Mouse (Mus musculus): ENCODE data around the gene Agpat1.
A peak's percentile ranks its signal among the peaks of the same experiment; 100 is the strongest.

Agpat1 gene

GRCm38 (mm10) chr17:34606186-34607039, 2.4 kb downstream of the Agpat1 start:
- no peak for DNase-seq (ENCODE audit: low spot score in 2 of 2)

DNA sequence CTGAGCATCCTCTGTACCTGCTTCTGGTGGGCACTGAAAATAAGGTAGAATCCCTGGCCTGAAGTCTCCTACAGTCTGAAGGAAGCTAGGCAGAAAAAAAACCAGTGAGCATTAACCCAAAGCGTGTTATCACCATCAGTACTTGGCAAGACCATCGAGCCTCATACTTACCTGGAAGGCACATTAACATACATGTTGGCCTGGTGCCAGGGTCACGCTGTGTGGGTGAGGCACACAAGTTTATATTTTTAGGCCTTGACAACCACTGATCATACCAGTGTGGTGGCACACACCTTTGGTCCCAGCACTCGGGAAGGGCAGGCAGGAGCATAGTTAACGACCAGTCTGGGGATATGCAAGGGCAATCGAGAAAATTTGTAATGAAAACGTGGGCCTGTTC, 3.9 kb downstream of the Agpat1 start:
- DNase-seq (ENCODE audit: low spot score in 2 of 2), result no peak

DNA sequence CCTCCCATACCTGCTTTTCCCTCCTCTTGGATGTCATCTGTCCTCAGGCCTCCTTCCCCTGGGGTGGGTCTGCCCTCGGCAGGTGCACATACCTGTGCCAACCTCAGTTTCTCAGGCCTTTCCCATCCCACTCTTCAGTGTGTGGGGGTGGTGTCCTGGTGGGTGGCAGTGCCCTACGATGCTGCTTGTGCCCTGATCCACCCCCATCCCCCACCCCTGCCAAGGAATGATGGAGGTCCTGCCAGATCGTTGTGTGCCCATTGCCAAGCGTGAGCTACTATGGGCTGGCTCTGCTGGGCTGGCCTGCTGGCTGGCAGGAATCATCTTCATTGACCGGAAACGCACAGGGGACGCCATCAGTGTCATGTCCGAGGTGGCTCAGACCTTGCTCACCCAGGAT, 7.0 kb downstream of the Agpat1 start:
- no peak for DNase-seq (ENCODE audit: low spot score in 2 of 2)

DNA sequence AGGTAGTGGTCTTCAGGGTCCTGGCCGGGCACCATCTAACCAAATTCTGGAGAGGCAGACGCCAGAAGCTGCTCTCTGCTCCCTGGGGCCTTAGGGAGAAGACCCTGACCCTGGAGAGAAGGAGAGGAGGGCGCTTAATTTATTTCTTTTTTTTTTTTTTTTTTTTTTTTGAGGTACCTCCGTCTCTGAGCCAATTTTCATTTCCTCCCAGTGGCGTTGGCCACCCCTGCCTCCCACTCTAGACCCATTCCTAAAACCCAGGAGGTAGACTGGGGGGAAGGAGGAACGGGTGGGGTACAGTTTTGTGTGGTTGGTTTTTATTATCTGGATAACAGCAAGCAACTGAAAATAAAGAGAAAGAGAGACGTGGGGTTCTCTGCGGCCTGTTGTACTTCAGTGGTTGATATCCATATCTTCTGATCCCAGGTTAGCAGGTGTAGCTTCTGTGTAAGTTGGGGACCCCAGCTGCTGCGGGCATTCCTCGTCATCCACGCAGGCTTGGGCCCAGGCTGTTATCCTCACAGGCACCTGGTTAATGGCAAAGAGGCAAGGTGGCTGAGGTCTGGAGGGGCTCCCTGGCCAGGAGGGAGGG, 9.1 kb downstream of the Agpat1 start:
- DNase-seq (ENCODE audit: low spot score in 2 of 2), result no peak

DNA sequence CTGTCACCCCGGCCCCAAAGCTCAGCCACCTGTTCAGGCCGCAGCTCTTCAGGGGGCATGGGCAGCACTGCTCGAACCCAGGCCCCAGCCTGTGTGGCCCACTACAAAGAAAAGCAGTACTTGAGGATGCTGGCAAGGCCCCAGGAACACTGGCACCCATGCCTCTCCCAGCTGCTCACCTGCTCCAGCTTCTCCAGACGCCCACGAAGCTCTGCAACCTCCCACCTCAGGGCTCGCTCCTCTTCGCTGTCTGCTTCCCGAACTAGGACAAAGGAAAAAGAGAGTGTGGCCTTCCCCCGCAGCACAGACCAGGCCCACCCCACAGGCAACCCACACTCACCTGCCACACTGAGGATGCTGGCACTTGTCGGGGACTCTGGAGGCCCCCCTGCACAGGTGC, 9.8 kb downstream of the Agpat1 start:
- DNase-seq (ENCODE audit: low spot score in 2 of 2), result no peak

GRCm38 (mm10) chr17:34615871-34616270, 11.8 kb downstream of the Agpat1 start, which contains the start of gene Egfl8:
TSS of gene Egfl8 (minus strand) at chr17:34615971.
- DNase-seq (ENCODE audit: low spot score in 2 of 2), result no peak

DNA sequence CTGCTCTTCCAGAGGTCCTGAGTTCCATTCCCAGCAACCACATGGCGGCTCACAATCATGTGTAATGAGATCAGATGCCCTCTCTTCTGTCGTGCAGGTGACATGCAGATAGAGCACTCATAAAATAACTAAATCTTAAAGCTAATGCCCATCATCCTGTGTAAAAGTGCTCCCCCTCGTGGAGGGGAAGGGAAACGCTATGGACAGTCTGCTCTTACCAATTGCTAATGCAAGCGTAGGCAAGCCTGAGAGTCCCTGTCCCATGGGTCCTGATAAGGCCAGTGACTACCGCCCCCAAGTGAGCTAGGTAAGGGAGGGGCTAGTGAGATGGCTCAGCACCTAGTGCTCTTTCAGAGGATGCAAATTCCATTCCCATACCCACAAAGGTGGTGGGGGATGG, 14.9 kb downstream of the Agpat1 start:
- peak; percentile 64 to 76 for DNase-seq (ENCODE audit: low spot score in 2 of 2)

GRCm38 (mm10) chr17:34621006-34621405, 16.9 kb downstream of the Agpat1 start:
- no peak for DNase-seq (ENCODE audit: low spot score in 2 of 2)

DNA sequence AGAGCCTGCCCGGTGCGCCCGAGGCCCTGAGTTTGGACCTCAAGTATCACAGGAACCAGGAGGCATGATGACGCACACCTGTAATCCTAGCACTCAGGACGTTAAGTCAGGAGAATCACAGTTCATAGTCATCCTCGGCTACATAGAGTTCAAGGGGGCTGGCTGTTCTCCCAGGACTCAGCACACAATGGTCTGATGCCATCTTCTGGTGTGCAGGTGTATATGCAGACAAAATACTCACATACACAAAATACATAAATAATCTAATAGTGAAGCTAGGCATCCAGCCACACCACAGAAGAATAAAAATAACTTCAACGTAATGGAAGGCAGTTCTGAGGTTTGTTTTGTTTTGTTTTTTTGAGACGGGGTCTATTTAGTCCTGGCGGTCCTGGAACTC, 19.1 kb downstream of the Agpat1 start:
- no peak for DNase-seq (ENCODE audit: low spot score in 2 of 2)

DNA sequence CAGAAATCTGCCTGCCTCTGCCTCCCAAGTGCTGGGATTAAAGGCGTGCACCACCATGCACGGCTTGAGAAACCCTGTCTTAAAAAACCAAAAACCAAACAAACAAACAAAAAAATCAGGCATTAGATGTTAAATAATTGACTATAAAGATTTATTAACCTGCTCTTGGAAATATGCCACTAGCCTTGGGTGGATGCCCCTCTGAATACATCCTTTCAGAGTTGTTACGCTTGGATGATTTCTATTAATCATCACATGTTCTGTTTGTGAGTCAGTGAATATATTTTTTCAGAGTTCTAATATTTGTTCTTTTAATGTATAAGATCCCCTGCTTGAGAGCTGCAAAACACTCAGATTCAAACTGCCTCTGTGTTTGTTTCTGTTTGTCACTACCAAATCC, 20.9 kb downstream of the Agpat1 start:
- no peak for DNase-seq (ENCODE audit: low spot score in 2 of 2)

DNA sequence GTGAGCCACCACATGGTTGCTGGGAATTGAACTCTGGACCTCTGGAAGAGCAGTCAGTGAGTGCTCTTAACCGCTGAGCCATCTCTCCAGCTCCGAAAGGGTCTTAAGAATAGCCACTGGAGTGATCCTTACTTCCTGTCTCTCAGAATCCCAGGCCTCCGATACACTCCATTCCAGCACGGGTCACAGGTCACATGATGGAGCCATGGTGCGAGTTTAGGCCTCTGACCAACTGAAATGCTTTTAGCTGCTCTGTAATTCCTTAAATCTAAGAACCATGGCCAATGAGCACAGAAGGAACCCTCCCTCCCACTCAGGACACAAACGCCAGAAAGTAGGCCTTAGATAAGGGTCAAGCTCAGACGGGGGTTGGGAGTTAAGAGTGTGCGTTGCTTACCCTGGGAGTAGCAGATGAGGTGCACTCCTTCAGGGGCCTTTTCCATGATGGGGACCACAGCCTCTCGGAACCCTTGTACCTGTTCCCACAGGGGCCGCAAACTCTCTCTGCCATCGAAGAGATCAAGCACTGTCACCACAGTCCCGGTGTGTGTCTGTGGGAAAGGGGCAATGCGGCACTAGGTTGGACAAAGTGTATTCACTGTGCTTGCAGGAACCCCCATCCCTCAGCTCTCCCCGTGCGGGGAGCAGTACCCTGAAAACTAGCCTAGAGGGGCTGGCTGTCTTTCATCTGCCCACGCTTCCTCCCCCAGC, 22.2 kb downstream of the Agpat1 start:
- DNase-seq (ENCODE audit: low spot score in 2 of 2), result no peak

DNA sequence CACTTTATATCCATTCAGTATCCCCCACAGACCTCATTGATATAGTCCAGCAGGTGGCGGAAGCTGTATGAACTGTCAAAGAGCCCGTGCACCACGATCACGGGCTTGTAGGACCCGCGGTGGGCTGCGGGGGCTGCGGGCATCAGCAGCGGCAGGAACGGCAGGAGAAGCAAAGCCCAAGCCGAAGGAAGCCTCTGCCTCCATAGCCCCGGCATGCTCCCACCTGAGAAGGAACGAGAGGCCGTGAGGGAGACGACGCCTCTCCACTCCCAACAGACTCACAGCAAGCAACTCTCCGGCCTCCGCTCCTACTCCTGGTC, 22.7 kb downstream of the Agpat1 start:
- no peak for DNase-seq (ENCODE audit: low spot score in 2 of 2)

- DNase-seq (ENCODE audit: low spot score in 2 of 2), result peak in 1 of 2 experiments; percentile 53
These were observed 23.3 kb downstream of the Agpat1 start for GRCm38 (mm10) chr17:34627093-34627942.

DNA sequence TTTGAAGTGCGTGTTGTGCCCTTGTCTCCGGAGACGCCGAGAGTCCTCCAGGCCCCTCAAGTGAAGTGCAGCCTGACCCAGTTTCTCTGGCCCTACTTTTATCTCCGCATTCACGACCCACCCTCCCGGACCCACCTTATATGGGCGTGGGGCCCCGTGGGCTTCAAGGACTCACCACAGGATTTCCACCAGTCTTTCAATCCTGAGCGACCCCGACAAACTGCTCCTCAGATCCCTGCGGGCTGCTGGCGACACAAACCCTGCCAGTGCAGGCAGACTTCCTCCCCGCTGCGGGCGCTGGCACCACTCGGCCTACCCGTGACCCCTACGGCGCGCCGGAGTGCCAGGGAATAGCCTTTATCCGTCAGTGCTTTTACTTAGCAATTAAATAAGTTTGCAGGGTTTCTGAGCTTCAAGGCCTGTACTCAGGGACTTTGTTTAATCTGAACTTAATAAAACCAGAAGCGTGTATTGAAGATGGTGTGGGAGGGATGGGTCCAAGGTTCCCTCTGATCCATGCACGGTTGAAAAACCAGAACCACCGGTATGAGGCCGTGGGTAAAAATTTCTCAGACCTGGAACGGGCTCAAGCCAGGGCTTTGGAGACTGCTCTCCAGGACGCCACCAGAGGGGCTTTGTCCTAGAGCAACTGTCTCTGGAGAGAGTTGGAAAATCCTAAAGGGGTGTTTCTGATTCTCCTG, 24.0 kb downstream of the Agpat1 start, which contains the start of gene Ppt2:
Gene Ppt2, minus strand, starts transcription at position 568 of the 701 bp plus-strand sequence.
- no peak for DNase-seq (ENCODE audit: low spot score in 2 of 2)

DNA sequence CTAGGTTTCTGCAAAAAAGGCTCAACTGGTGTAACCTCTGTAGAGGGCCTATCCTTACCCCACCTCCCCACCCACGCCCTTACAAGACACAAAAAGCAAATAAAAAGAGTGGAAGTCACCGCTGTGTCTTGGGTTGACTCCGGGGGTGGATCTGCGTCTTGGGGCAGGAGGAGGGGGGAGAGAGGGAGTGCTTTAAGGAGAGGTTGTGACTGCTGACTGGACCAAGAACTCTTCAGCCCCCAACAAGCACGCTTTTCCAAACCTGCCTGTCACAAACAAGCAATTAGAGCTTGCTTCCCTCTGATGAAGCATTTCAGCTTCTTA, 24.5 kb downstream of the Agpat1 start:
- no peak for DNase-seq (ENCODE audit: low spot score in 2 of 2)

GRCm38 (mm10) chr17:34629221-34629751, 25.2 kb downstream of the Agpat1 start, which contains the start of gene Prrt1:
TSS of gene Prrt1 (plus strand) at chr17:34629533.
- DNase-seq (ENCODE audit: low spot score in 2 of 2), result no peak

DNA sequence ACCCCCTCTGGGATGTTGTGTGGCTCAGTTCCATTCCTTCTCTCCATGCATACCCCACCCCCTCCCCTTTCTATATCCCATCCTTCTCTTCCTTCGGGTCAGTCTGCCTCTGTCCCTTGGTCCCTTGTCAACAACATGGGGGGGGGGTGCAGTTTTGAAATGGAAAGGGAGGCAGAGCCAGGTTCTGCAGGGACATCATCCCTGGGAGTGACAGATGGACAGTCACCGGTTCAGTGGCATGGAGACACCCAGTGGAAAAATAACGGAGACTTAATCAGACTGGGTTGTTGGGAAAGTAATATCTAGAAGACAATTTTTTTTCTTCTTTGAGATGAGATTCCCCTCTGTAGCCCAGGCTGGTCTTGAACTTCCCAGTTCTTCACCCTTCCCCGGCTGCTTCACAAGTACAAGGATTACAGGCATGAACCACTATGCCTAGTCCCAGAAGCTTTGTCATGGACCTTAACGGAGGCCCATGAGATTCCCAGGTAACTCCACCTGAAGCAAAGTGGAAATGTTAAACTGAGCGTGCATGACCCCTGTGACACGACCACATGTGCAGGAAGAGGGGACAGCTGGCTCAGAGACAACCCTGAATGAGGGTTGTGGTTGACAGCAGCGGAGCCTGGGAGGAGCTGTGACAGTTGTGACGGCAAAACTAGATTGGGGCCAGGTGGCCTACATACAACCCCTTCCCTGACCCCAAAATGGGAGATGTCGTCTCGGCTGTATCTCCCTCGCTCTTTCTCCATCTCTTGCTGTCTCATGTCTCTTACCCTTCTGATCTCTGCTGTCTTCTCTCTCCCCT, 25.9 kb downstream of the Agpat1 start:
- no peak for DNase-seq (ENCODE audit: low spot score in 2 of 2)

DNA sequence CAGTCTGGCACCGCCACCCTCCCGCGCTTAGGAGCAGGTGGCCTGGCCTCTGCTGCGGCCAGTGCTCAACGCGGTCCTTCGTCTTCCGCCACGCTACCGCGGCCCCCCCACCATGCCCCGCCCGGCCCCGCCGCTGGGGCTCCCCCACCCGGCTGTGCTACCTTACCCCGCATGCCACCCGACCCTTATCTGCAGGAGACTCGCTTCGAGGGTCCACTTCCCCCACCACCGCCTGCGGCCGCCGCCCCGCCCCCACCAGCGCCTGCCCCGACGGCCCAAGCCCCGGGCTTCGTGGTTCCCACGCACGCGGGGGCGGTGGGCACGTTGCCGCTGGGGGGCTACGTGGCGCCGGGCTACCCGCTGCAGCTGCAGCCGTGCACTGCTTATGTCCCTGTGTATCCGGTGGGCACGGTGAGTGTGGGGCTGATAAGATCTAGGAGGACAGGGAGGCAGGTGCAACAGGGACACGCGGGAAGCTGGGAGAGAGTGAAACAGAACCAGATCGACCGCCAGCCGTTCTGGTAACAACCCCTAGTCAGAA, 26.8 kb downstream of the Agpat1 start:
- DNase-seq (ENCODE audit: low spot score in 2 of 2), result no peak

DNA sequence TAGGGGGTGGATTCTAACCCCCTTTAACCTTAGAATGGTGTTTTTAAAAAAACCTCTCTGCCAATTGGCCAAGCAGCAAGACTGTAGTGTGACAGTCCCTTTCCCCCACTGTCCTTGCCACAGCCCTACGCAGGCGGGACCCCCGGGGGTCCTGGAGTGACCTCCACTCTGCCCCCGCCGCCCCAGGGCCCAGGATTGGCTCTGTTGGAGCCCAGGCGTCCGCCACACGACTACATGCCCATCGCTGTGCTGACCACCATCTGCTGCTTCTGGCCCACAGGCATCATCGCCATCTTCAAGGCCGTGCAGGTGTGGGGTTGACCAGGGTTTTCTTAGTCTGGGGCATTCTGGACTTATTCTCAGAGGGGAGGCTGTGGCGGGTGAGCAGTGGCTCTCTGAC, 27.6 kb downstream of the Agpat1 start:
- DNase-seq (ENCODE audit: low spot score in 2 of 2), result no peak

GRCm38 (mm10) chr17:34632261-34632691, 28.2 kb downstream of the Agpat1 start:
- peak in 1 of 2 experiments; percentile 43 for DNase-seq (ENCODE audit: low spot score in 2 of 2)
